In genomic region chr9:57931166-57931767, GRCm38 (mm10) we compare ENCODE assay signal across 19 mouse cellular contexts. TPM values are rescaled to one million over a fixed set of nuclear protein-coding genes. Genes with fewer than 3 reads are reported as not detected.
DNase-seq lines count a peak whose midpoint lies in the region; ATAC-seq and TF ChIP-seq lines count a peak whose summit lies in the region.
"Had no signal": no experiment of that assay in that cellular context is flagged by ENCODE, and none has a peak within 500 bp of the region (broad histone marks: within the 10 kb centered on the region; RNA-seq: fewer than 3 reads in every experiment).

No protein-coding gene starts in this region.

- H3K4me2 ChIP-seq in lung, postnatal 0 days (replicated peaks; ENCODE audit: low read depth, low read length): no peak overlapping the region
- H3K4me2 ChIP-seq: embryonic facial prominence, embryonic 13.5 days; hindbrain, embryonic 12.5 days had no signal

- peaks cover 19% of the 10 kb centered on the region for H3K36me3 ChIP-seq in lung, postnatal 0 days (ENCODE audit: insufficient read depth, low read length)
- H3K36me3 ChIP-seq in embryonic facial prominence, embryonic 10.5 days (replicated peaks): peaks cover 42% of the 10 kb centered on the region

- no peaks in the 10 kb centered on the region; the same call in 1 of the 2 replicates for H3K4me1 ChIP-seq in lung, postnatal 0 days (ENCODE audit: insufficient read depth, low read depth, low read length)
- H3K4me1 ChIP-seq in embryonic facial prominence, embryonic 10.5 days: no peaks in the 10 kb centered on the region
- H3K4me1 ChIP-seq: embryonic facial prominence, embryonic 13.5 days; heart, embryonic 10.5 days; hindbrain, embryonic 12.5 days had no signal

- no peak overlapping the region for H3K9ac ChIP-seq in lung, postnatal 0 days (replicated peaks; ENCODE audit: low read depth)
- H3K9ac ChIP-seq: embryonic facial prominence, embryonic 13.5 days; hindbrain, embryonic 12.5 days; liver, embryonic 14.5 days had no signal

- H3K27ac ChIP-seq in lung, postnatal 0 days (ENCODE audit: low read length): peak overlapping the region; percentile 79
- H3K27ac ChIP-seq in embryonic facial prominence, embryonic 10.5 days (replicated peaks): no peak overlapping the region
- H3K27ac ChIP-seq: embryonic facial prominence, embryonic 13.5 days; heart, embryonic 10.5 days; hindbrain, embryonic 12.5 days; liver, embryonic 14.5 days had no signal

- ATAC-seq in lung, postnatal 0 days: peak; percentile 84
- ATAC-seq: forebrain, embryonic 16.5 days; inflammation-experienced regulatory T-cells, adult 6 months; Patski had no signal

- DNase-seq in heart, adult 11 months: peak; percentile 85
- no peak for DNase-seq in heart, adult 9 months (ENCODE audit: low spot score in 2 of 2)
- DNase-seq in 3T3-L1 (ENCODE audit: low read depth, low spot score): peak; percentile 75
- DNase-seq in NIH3T3 (ENCODE audit: low read depth): peak; percentile 50
- DNase-seq in lung, postnatal 0 days (ENCODE audit: low spot score): peak; percentile 60
- DNase-seq in spleen, postnatal 36 days (ENCODE audit: low spot score in 2 of 2): no peak
- no peak for DNase-seq in embryonic facial prominence, embryonic 10.5 days (ENCODE audit: low spot score)
- DNase-seq: cerebellum, adult 18-20 months; gastrocnemius, postnatal 36 days; kidney, postnatal 4 days; right cerebral cortex, postnatal 25 days; thymus, postnatal 14 days had no signal

- 50% methylated on average over 5 of the region's 5 CpGs for WGBS in lung, postnatal 0 days
- WGBS in embryonic facial prominence, embryonic 10.5 days: 86% methylated on average over 5 of the region's 5 CpGs

- H3K9me3 ChIP-seq in lung, postnatal 0 days (ENCODE audit: low read length): no peaks in the 10 kb centered on the region
- H3K9me3 ChIP-seq in embryonic facial prominence, embryonic 10.5 days: no peaks in the 10 kb centered on the region
- H3K9me3 ChIP-seq: embryonic facial prominence, embryonic 13.5 days; heart, embryonic 10.5 days; hindbrain, embryonic 12.5 days had no signal

- no peak overlapping the region for H3K4me3 ChIP-seq in lung, postnatal 0 days (ENCODE audit: low read depth, low read length)
- H3K4me3 ChIP-seq in embryonic facial prominence, embryonic 10.5 days: no peak overlapping the region
- H3K4me3 ChIP-seq: embryonic facial prominence, embryonic 13.5 days; heart, embryonic 10.5 days; hindbrain, embryonic 12.5 days had no signal

- peak; percentile 96 for TF ChIP-seq EP300 in lung, postnatal 0 days (IDR thresholded peaks at IDR 0.05)

- no peaks in the 10 kb centered on the region for H3K27me3 ChIP-seq in lung, postnatal 0 days (replicated peaks; ENCODE audit: insufficient read depth, low read length)
- no peaks in the 10 kb centered on the region for H3K27me3 ChIP-seq in embryonic facial prominence, embryonic 10.5 days (replicated peaks; ENCODE audit: low read depth, poor library complexity, severe bottlenecking)
- H3K27me3 ChIP-seq: embryonic facial prominence, embryonic 13.5 days; hindbrain, embryonic 12.5 days; Patski had no signal

- TF ChIP-seq CTCF in lung, postnatal 0 days (IDR thresholded peaks at IDR 0.05): no peak

RNA-seq across cellular contexts. Expression of gene Sema7a, which starts 8.6 kb away (rescaled TPM):
- polyA plus RNA-seq in lung, postnatal 0 days (2015; fragmentation: Nextera tagmentation; extraction: Ambion mirVana): 6.2 and 8.4 TPM in 2 replicates
- 0.08 and 0.25 TPM in 2 replicates for polyA plus RNA-seq in embryonic facial prominence, embryonic 10.5 days (2016; fragmentation: Nextera tagmentation; extraction: Ambion mirVana)

RNA-seq across cellular contexts. Expression of gene Ubl7, which starts 20.5 kb away (rescaled TPM):
- polyA plus RNA-seq in lung, postnatal 0 days (2015; fragmentation: Nextera tagmentation; extraction: Ambion mirVana): 120 and 121 TPM in 2 replicates
- 118 and 130 TPM in 2 replicates for polyA plus RNA-seq in embryonic facial prominence, embryonic 10.5 days (2016; fragmentation: Nextera tagmentation; extraction: Ambion mirVana)

Comparison
In these comparisons a context has a peak if more than half of its experiments do, and no peak if none do; other contexts are left out.
1. DNase-seq: peak in heart, adult 11 months (single experiment), 3T3-L1 (single experiment), NIH3T3 (single experiment) and lung, postnatal 0 days (single experiment); none in heart, adult 9 months (0 of 2), spleen, postnatal 36 days (0 of 2) and embryonic facial prominence, embryonic 10.5 days (single experiment).